Mouse (Mus musculus): ENCODE measurements around the gene Cnga3. TPM values are rescaled to one million over a fixed set of nuclear protein-coding genes. Genes with fewer than 3 reads are reported as not detected.
A peak's percentile ranks its signal among the peaks of the same experiment; 100 is the strongest.

The Cnga3 gene
- polyA plus RNA-seq, 1 experiment from 2014 or later: 0.75 TPM

DNA sequence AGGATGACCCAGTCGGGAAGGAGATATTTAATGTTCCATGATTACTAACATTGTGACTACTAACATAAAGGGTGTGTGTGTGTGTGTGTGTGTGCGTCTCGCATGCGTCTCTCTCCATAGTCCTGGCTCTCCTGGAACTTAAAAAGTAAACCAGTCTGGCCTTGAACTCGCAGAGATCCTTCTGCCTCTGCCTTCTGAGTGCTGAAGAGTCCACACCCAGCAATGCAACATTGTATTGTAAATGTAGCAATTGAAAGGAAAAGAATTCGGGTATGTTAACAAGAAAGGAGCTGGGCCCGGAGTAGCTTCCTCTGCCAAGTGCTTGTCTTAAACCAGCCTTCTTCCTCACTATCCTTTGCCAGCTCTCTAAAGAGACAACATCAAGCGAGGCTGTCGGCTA is 1.9 kb upstream of the Cnga3 start:
- Histone ChIP-seq H3K36me3 (ENCODE audit: control insufficient read depth, insufficient read depth, low read length) (no peaks in the 10 kb centered on the region), H3K4me1 (ENCODE audit: control insufficient read depth, insufficient read depth, low read length) (no peaks in the 10 kb centered on the region), H3K4me3 (ENCODE audit: low read depth, low read length) (no peak overlapping the region), H3K27me3 (ENCODE audit: control insufficient read depth, insufficient read depth, low read length) (no peaks in the 10 kb centered on the region), H3K9me3 (ENCODE audit: control insufficient read depth, low read depth, low read length) (no peaks in the 10 kb centered on the region), H3K9ac (replicated peaks; ENCODE audit: low read depth, low read length) (no peak overlapping the region), H3K27ac (ENCODE audit: low read length) (no peak overlapping the region), H3K4me2 (replicated peaks; ENCODE audit: low read depth, low read length) (no peak overlapping the region)
- 91% methylated on average over 9 of the region's 9 CpGs for WGBS
- no peak for ATAC-seq (ENCODE audit: insufficient number of reproducible peaks, insufficient read depth, low FRiP score, low read depth)

- 3% methylated on average over 14 of the region's 14 CpGs for WGBS
- ATAC-seq (ENCODE audit: insufficient number of reproducible peaks, insufficient read depth, low FRiP score, low read depth): no peak
- H3K4me3 ChIP-seq (ENCODE audit: low read depth, low read length): no peak overlapping the region
- H3K9ac ChIP-seq (replicated peaks; ENCODE audit: low read depth, low read length): no peak overlapping the region
- no peaks in the 10 kb centered on the region for H3K36me3 ChIP-seq (ENCODE audit: control insufficient read depth, insufficient read depth, low read length)
- no peak overlapping the region for H3K27ac ChIP-seq (ENCODE audit: low read length)
- H3K4me2 ChIP-seq (replicated peaks; ENCODE audit: low read depth, low read length): no peak overlapping the region
- H3K9me3 ChIP-seq (ENCODE audit: control insufficient read depth, low read depth, low read length): no peaks in the 10 kb centered on the region
- 0 out of 2 replicates have a peak, but pooled peaks cover 7% of the 10 kb centered on the region for H3K4me1 ChIP-seq (ENCODE audit: control insufficient read depth, insufficient read depth, low read length)
- no peaks in the 10 kb centered on the region for H3K27me3 ChIP-seq (ENCODE audit: control insufficient read depth, insufficient read depth, low read length)
Observed at GRCm38 (mm10) chr1:37218386-37218785, 4.2 kb downstream of the Cnga3 start.

DNA sequence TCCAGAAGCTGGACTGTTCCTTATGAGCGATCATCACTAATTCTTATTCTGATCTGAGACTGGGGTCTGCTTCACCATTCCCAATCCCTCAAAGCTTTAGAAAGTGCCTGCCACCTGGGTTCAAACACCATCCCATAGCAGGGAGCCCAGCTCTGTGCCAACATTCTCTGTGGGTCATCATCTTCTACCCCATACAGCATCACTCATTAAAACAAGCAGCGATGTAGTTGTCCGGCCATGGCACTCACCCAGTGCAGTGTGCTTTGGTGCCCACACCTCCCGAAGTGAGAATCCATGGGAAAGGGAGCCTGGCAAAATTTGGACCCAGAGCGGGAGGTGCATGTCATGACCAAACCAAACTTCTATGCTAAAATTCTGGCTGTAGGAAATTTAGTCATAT is 5.4 kb downstream of the Cnga3 start:
- H3K27me3 ChIP-seq (ENCODE audit: control insufficient read depth, insufficient read depth, low read length): no peaks in the 10 kb centered on the region
- H3K9me3 ChIP-seq (ENCODE audit: control insufficient read depth, low read depth, low read length): no peaks in the 10 kb centered on the region
- H3K4me2 ChIP-seq (replicated peaks; ENCODE audit: low read depth, low read length): no peak overlapping the region
- no peak overlapping the region for H3K9ac ChIP-seq (replicated peaks; ENCODE audit: low read depth, low read length)
- WGBS: 87% methylated on average over 5 of the region's 5 CpGs
- no peaks in the 10 kb centered on the region for H3K36me3 ChIP-seq (ENCODE audit: control insufficient read depth, insufficient read depth, low read length)
- no peak overlapping the region for H3K27ac ChIP-seq (ENCODE audit: low read length)
- ATAC-seq (ENCODE audit: insufficient number of reproducible peaks, insufficient read depth, low FRiP score, low read depth): no peak
- H3K4me3 ChIP-seq (ENCODE audit: low read depth, low read length): no peak overlapping the region
- 0 out of 2 replicates have a peak, but pooled peaks cover 7% of the 10 kb centered on the region for H3K4me1 ChIP-seq (ENCODE audit: control insufficient read depth, insufficient read depth, low read length)

DNA sequence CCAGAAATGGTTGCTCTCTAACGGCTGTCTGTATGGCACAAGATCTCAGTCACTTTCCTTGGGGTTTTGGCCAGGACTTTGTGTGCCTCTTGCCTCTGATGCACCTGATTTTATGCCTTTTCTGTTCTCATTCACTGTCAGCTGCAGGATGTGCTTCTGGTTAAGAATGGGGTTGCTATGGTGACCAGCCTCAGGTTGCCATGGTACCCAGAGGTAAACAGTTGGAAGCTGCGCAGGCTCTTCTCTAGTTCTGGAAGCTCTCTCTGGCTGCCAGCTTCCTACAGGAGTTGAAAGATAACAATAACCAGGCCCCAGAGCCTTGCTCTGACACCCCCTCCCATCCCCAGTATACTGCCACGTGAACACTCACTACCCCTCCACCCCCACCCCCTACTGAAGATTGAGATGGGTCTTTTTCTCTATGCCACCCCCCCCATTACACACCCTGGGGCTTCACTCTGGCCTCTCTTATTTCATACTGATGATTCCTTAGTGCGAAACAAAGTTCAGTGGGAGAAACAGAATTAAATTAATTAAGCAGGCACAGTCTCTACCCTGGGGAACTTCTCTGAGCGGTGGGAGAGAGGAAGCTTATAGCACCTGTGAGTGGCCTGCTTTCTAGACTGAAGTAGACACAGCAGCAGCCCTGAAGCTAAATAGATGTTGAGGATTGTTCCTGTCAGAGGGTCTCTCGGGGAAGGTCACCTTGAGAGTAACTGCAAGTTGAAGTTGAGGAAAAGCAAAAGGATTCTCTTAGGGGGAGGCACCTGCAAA is 6.1 kb downstream of the Cnga3 start:
- H3K36me3 ChIP-seq (ENCODE audit: control insufficient read depth, insufficient read depth, low read length): no peaks in the 10 kb centered on the region
- H3K27ac ChIP-seq (ENCODE audit: low read length): no peak overlapping the region
- H3K9ac ChIP-seq (replicated peaks; ENCODE audit: low read depth, low read length): no peak overlapping the region
- peak; percentile 80; the same call in 1 of the 2 replicates for ATAC-seq (ENCODE audit: insufficient number of reproducible peaks, insufficient read depth, low FRiP score, low read depth)
- 31% methylated on average over 6 of the region's 6 CpGs for WGBS
- H3K9me3 ChIP-seq (ENCODE audit: control insufficient read depth, low read depth, low read length): no peaks in the 10 kb centered on the region
- 0 out of 2 replicates have a peak, but pooled peaks cover 7% of the 10 kb centered on the region for H3K4me1 ChIP-seq (ENCODE audit: control insufficient read depth, insufficient read depth, low read length)
- H3K4me2 ChIP-seq (replicated peaks; ENCODE audit: low read depth, low read length): no peak overlapping the region
- no peak overlapping the region for H3K4me3 ChIP-seq (ENCODE audit: low read depth, low read length)
- H3K27me3 ChIP-seq (ENCODE audit: control insufficient read depth, insufficient read depth, low read length): no peaks in the 10 kb centered on the region

DNA sequence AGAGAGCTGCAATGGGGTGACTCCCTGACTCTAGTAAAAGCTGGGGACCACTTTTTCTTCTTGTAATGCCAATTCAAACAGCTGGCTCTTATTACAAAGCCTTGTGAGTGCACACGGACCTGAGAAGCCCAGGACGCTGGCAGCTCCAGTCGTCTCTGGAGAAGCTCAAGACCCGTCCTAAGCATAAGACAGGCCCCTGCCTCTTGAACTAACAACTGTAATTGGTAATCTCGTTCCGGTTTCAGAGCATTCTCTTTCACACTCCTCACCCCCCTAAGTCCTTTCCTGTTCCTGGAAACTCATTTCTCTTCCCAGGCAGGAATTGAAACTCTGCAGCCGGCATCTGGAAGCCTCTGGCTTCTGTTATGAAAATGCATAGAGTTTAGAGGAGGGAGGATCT is 7.8 kb downstream of the Cnga3 start:
- H3K4me3 ChIP-seq (ENCODE audit: low read depth, low read length): no peak overlapping the region
- no peak overlapping the region for H3K4me2 ChIP-seq (replicated peaks; ENCODE audit: low read depth, low read length)
- no peak overlapping the region for H3K9ac ChIP-seq (replicated peaks; ENCODE audit: low read depth, low read length)
- no peaks in the 10 kb centered on the region for H3K36me3 ChIP-seq (ENCODE audit: control insufficient read depth, insufficient read depth, low read length)
- no peaks in the 10 kb centered on the region for H3K27me3 ChIP-seq (ENCODE audit: control insufficient read depth, insufficient read depth, low read length)
- 30% methylated on average over 7 of the region's 7 CpGs for WGBS
- peak overlapping the region; percentile 66; the same call in 1 of the 2 replicates for H3K27ac ChIP-seq (ENCODE audit: low read length)
- no peaks in the 10 kb centered on the region for H3K9me3 ChIP-seq (ENCODE audit: control insufficient read depth, low read depth, low read length)
- ATAC-seq (ENCODE audit: insufficient number of reproducible peaks, insufficient read depth, low FRiP score, low read depth): peak; percentile 46; the same call in 1 of the 2 replicates
- H3K4me1 ChIP-seq (ENCODE audit: control insufficient read depth, insufficient read depth, low read length): 0 out of 2 replicates have a peak, but pooled peaks cover 7% of the 10 kb centered on the region

DNA sequence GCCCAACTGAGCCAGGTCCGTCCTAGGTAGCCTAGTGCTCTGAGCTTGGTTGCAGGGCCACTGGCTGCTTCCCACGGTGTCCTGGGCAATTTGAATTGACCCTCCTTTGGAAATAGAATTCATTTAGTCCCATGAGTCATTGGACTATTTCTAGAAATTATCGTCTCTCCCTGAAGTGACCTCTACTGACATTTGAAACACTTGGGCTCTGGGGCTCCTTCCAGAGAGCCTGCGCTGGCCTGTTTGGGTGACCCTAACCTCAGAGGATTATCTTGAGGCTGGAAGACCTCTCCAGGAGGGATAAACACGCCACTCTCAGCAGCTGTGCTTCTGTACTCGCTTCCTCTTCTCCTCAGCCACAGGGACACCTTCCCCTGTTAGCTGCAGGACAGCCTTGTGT is 16.2 kb downstream of the Cnga3 start:
- no peaks in the 10 kb centered on the region for H3K36me3 ChIP-seq (ENCODE audit: control insufficient read depth, insufficient read depth, low read length)
- WGBS: 49% methylated on average over 6 of the region's 6 CpGs
- H3K27me3 ChIP-seq (ENCODE audit: control insufficient read depth, insufficient read depth, low read length): no peaks in the 10 kb centered on the region
- H3K27ac ChIP-seq (ENCODE audit: low read length): 0 out of 2 replicates have a peak overlapping the region, but pooled peaks have one; percentile 21
- no peak overlapping the region for H3K4me3 ChIP-seq (ENCODE audit: low read depth, low read length)
- peaks cover 7% of the 10 kb centered on the region; the same call in 1 of the 2 replicates for H3K4me1 ChIP-seq (ENCODE audit: control insufficient read depth, insufficient read depth, low read length)
- H3K9me3 ChIP-seq (ENCODE audit: control insufficient read depth, low read depth, low read length): no peaks in the 10 kb centered on the region
- no peak for ATAC-seq (ENCODE audit: insufficient number of reproducible peaks, insufficient read depth, low FRiP score, low read depth)
- H3K4me2 ChIP-seq (replicated peaks; ENCODE audit: low read depth, low read length): no peak overlapping the region
- no peak overlapping the region for H3K9ac ChIP-seq (replicated peaks; ENCODE audit: low read depth, low read length)

GRCm38 (mm10) chr1:37231295-37231701 is 17.1 kb downstream of the Cnga3 start:
- H3K9ac ChIP-seq (replicated peaks; ENCODE audit: low read depth, low read length): no peak overlapping the region
- H3K27me3 ChIP-seq (ENCODE audit: control insufficient read depth, insufficient read depth, low read length): no peaks in the 10 kb centered on the region
- no peak overlapping the region for H3K4me3 ChIP-seq (ENCODE audit: low read depth, low read length)
- 0 out of 2 replicates have a peak overlapping the region, but pooled peaks have one; percentile 21 for H3K27ac ChIP-seq (ENCODE audit: low read length)
- 0 out of 2 replicates have a peak overlapping the region, but pooled peaks have one; percentile 12 for H3K4me2 ChIP-seq (replicated peaks; ENCODE audit: low read depth, low read length)
- no peaks in the 10 kb centered on the region for H3K36me3 ChIP-seq (ENCODE audit: control insufficient read depth, insufficient read depth, low read length)
- 16% methylated on average over 6 of the region's 6 CpGs for WGBS
- H3K9me3 ChIP-seq (ENCODE audit: control insufficient read depth, low read depth, low read length): no peaks in the 10 kb centered on the region
- peaks cover 7% of the 10 kb centered on the region; the same call in 1 of the 2 replicates for H3K4me1 ChIP-seq (ENCODE audit: control insufficient read depth, insufficient read depth, low read length)
- peak; percentile 85; the same call in 1 of the 2 replicates for ATAC-seq (ENCODE audit: insufficient number of reproducible peaks, insufficient read depth, low FRiP score, low read depth)

DNA sequence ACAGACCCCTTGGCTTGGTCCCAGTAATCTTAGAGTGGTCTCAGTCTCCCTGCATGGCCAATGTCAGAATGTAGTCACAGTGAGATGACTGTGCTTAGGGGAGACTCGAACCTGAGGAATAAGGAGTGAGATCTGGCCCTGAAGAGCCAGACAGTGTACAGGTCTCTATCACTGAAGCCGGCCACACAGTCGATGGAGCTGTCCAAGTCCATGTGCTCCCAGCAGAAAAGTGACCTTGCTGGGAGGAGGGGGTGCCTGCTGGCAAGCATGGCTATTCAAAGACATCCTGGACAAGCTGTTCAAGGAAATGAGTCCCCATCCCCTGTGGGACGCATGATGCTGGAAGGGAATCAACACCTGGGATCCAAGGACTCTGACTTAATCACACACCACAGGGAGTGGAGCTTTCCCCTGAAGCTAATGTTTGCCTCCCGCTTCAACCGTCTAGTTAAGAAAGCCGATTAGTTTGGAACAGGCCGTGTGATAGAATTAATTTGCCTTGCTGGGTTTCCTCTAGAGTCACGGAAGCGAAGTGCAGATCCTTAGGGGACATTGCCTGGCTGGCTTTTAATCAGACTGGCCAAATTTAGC is 24.9 kb downstream of the Cnga3 start:
- no peaks in the 10 kb centered on the region for H3K4me1 ChIP-seq (ENCODE audit: control insufficient read depth, insufficient read depth, low read length)
- no peaks in the 10 kb centered on the region for H3K36me3 ChIP-seq (ENCODE audit: control insufficient read depth, insufficient read depth, low read length)
- H3K27ac ChIP-seq (ENCODE audit: low read length): no peak overlapping the region
- no peak for ATAC-seq (ENCODE audit: insufficient number of reproducible peaks, insufficient read depth, low FRiP score, low read depth)
- H3K4me2 ChIP-seq (replicated peaks; ENCODE audit: low read depth, low read length): no peak overlapping the region
- no peaks in the 10 kb centered on the region for H3K27me3 ChIP-seq (ENCODE audit: control insufficient read depth, insufficient read depth, low read length)
- no peak overlapping the region for H3K9ac ChIP-seq (replicated peaks; ENCODE audit: low read depth, low read length)
- 72% methylated on average over 10 of the region's 10 CpGs for WGBS
- no peaks in the 10 kb centered on the region for H3K9me3 ChIP-seq (ENCODE audit: control insufficient read depth, low read depth, low read length)
- no peak overlapping the region for H3K4me3 ChIP-seq (ENCODE audit: low read depth, low read length)

Measured in stomach, embryonic 14.5 days (tissue).